Mouse (Mus musculus): ENCODE results near the gene Nucb2. TPM values are rescaled to one million over a fixed set of nuclear protein-coding genes. Genes with fewer than 3 reads are reported as not detected.
A peak's percentile ranks its signal among the peaks of the same experiment; 100 is the strongest.

Nucb2 gene
- polyA plus RNA-seq, 1 experiment from 2014 or later = 27.0 TPM

DNA sequence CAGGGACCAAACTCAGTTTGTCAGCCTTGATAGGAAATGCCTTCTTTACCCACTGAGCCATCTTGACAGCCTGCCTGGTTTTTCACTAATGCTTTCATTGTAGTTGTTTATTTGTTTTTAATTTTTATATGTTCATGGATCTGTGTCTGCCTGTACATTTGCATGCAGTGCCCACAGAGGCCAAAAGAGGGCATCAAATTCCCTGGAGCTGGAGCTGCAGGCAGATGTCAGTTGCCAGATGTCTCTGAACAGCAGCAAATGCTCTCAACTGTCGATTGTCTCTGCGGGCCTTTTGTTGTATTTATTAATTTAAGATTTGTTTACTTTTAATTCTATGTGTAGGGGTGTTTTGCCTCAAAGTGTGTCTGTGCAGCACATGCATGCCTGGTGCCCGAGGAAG lies 15.6 kb downstream of the Nucb2 start:
- POLR2A ChIA-PET = no interaction called here
- no peaks in the 10 kb centered on the region for H3K27me3 ChIP-seq
- in situ Hi-C loops (cut with MboI; ENCODE audit: low pct_unique_long_range_greater_than_20kb) = no loop called here
- DNase-seq (ENCODE audit: low read depth, low spot score) (no peak), ATAC-seq (no peak)
- peak; percentile 56 for TF ChIP-seq CTCF (IDR thresholded peaks at IDR 0.05)
- CTCF ChIA-PET = no interaction called here

DNA sequence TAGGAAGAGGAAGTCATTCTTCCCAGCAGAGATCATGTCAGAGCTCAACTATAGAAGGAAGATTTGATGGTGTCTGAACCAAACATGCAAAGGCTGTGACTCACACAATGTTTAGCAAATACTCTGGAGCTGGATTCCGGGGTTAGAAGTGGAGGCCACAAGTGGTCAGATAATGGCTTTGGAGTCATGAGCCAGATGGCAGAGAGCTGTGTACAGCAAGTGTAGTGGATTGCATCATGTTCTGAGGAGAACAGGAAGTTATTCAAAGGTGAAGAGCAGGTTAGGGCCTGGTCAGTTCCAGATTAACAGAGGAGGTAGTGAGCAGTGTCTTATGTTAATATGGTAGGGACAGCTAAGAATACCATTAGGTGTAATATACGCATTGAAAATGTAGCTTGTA lies 20.4 kb downstream of the Nucb2 start:
- peak; percentile 87 for ATAC-seq
- peak; percentile 33 for DNase-seq (ENCODE audit: low read depth, low spot score)
- H3K27me3 ChIP-seq = no peaks in the 10 kb centered on the region
- ChIA-PET POLR2A (no interaction called here), CTCF (interaction anchor here (0.9 to 5.9 kb wide), 7 partner anchors 9 to 84 kb away, joined by 3 to 35 read pairs (median 3); no protein-coding TSS in a partner anchor)
- in situ Hi-C loops (cut with MboI; ENCODE audit: low pct_unique_long_range_greater_than_20kb) = no loop called here
- TF ChIP-seq CTCF (IDR thresholded peaks at IDR 0.05) = no peak

DNA sequence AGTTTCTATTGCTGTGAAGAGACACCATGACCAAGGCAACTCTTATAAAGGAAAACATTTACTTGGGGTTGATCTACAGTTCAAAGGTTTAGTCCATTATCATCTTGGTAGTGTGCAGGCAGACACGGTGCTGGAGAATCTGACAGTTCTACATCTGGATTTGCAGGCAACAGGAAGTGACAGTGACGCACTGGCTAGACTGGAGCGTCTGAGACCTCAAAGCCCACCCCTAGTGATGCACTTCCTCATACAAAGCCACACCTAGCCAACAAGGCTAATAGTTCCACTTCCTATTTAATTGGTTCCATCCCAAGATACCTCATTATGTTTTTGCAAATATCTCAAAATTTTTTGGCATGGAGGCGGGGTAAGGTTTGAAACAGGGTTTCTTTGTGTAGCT lies 25.6 kb downstream of the Nucb2 start:
- no peaks in the 10 kb centered on the region for H3K27me3 ChIP-seq
- in situ Hi-C loops (cut with MboI; ENCODE audit: low pct_unique_long_range_greater_than_20kb) = loop anchor here (5.0 kb wide), 1 partner anchor 78 kb away; no protein-coding TSS in a partner anchor
- DNase-seq (ENCODE audit: low read depth, low spot score) (no peak), ATAC-seq (no peak)
- TF ChIP-seq CTCF (IDR thresholded peaks at IDR 0.05) = no peak
- ChIA-PET POLR2A (interaction anchor here (0.5 kb wide), 1 partner anchor 1719 kb away, joined by 4 read pairs; no protein-coding TSS in a partner anchor), CTCF (no interaction called here)

DNA sequence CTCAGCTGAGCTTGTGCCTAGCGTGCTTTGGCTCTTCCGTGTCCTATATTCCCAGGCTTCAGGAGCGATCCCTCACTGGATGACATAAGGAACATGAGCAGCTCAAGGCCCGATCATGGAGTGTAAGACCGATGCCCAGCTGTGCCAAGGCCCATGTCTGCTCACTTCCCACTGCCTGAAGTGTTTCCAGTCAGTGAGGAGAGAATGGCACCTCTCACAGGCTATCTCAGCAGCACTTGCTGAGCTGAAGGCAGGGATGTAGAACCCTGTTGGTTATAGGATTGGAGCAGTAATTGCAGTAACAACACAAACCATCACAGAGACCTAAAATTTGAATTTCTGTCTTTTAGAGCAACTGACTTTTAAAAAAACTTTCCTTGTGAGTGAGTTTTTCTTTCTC lies 26.3 kb downstream of the Nucb2 start:
- no peak for DNase-seq (ENCODE audit: low read depth, low spot score)
- POLR2A ChIA-PET = interaction anchor here (0.5 kb wide), 1 partner anchor 1718 kb away, joined by 4 read pairs; no protein-coding TSS in a partner anchor
- in situ Hi-C loops (cut with MboI; ENCODE audit: low pct_unique_long_range_greater_than_20kb) = loop anchor here (5.0 kb wide), 1 partner anchor 77 kb away; no protein-coding TSS in a partner anchor

DNA sequence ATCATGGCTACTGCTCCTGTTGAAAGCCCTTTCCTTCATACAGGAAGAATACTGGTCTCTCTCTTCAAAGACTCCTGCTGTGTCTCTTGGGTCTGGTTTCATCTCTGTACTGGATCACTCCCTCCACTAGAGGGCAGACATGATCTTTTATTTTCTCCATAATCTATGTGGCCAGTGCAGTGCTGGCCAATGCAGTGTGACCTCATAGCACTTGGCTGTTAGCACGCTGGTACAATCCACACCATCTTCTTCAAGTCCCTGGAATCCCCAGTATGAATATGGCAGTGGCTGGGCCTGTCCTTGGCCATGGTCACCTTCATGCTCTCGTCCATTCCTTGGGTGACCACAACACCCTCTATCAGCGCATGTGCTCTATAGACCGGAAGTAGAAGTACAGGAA lies 27.1 kb downstream of the Nucb2 start:
- H3K27me3 ChIP-seq = no peaks in the 10 kb centered on the region
- ChIA-PET POLR2A (no interaction called here), CTCF (no interaction called here)
- TF ChIP-seq CTCF (IDR thresholded peaks at IDR 0.05) = peak; percentile 67
- DNase-seq (ENCODE audit: low read depth, low spot score) = peak; percentile 27
- peak; percentile 84 for ATAC-seq
- in situ Hi-C loops (cut with MboI; ENCODE audit: low pct_unique_long_range_greater_than_20kb) = loop anchor here (5.0 kb wide), 1 partner anchor 76 kb away; no protein-coding TSS in a partner anchor

More for the DNA sequence above, 26.3 kb downstream of the Nucb2 start:
- no peak for ATAC-seq
- TF ChIP-seq CTCF (IDR thresholded peaks at IDR 0.05) = no peak
- H3K27me3 ChIP-seq = no peaks in the 10 kb centered on the region
- CTCF ChIA-PET = no interaction called here

DNA sequence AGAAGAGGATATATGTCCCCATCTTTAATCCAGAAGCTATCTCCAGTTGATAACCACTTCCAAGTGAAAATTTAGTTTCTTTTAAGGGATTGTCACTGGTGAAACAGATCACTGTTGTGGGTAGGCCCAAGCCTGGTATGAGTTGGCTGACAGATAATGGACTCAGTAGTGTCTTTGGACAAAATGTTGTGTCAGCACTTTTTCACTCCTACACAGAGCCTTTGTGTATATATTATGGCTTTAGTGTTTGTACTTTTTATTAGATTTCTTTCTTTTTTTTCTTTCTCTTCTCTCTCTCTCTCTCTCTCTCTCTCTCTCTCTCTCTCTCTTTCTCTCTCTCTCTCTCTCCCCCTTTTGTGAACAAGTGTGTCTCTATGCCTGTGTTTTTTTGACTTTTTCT lies 52.7 kb downstream of the Nucb2 start:
- H3K27me3 ChIP-seq = no peaks in the 10 kb centered on the region
- ATAC-seq (no peak), DNase-seq (ENCODE audit: low read depth, low spot score) (no peak)
- in situ Hi-C loops (cut with MboI; ENCODE audit: low pct_unique_long_range_greater_than_20kb) = no loop called here
- CTCF ChIA-PET = no interaction called here
- POLR2A ChIA-PET = no interaction called here
- TF ChIP-seq CTCF (IDR thresholded peaks at IDR 0.05) = no peak

DNA sequence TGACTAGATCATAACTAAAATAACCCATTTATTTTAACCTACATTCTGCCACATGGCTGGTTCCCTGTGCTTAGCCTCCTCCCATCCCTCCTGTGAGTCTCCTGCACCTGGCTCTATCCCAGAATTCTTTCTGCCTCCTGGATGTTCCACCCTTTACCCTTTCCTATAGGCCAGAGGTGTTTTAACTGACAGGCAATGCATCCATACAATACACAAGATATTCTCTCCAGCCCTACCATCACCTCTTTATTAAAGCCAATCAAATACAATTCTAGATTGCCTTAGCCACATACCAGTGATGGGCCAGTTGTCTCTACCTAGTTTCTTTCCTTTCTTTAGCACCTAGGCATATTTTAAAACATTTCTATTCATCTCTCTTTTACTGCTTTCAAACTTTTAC lies 70.4 kb downstream of the Nucb2 start:
- in situ Hi-C loops (cut with MboI; ENCODE audit: low pct_unique_long_range_greater_than_20kb) = no loop called here
- no peak for DNase-seq (ENCODE audit: low read depth, low spot score)

More for the DNA sequence above, 70.4 kb downstream of the Nucb2 start:
- ATAC-seq = no peak
- CTCF ChIA-PET = no interaction called here
- no peak for TF ChIP-seq CTCF (IDR thresholded peaks at IDR 0.05)
- no peaks in the 10 kb centered on the region for H3K27me3 ChIP-seq
- POLR2A ChIA-PET = no interaction called here

Other genes starting within 250 kb of the Nucb2 start
- gene Plekha7, start 196.0 kb upstream of the Nucb2 start, polyA plus RNA-seq (2021) = 31.0 TPM
- 323 TPM for gene Rps13, start 170.2 kb upstream of the Nucb2 start, polyA plus RNA-seq (2021)
- gene Pik3c2a, start 60.9 kb upstream of the Nucb2 start, polyA plus RNA-seq (2021) = 21.2 TPM

Measured in Patski (cell line).